Mouse (Mus musculus) lung, postnatal 0 days (tissue): Measurements from ENCODE around the gene Zc3h13.

Experiments
- CTCF ChIP-seq: IDR thresholded peaks from 2 replicates; pipeline ENCODE4 v1.5.1; 2016; ENCODE audit warnings: antibody characterized with exemption, mild to moderate bottlenecking
- EP300 ChIP-seq: IDR thresholded peaks from 2 replicates; pipeline ENCODE4 v1.6.1; 2016; ENCODE audit warnings: antibody characterized with exemption, mild to moderate bottlenecking, control low read depth

- peak; percentile 19 for TF ChIP-seq CTCF
- no peak for TF ChIP-seq EP300
Measured at GRCm38 (mm10) chr14:75284193-75284915, at the start of gene Zc3h13.
